Mouse (Mus musculus) CH12.LX (cell line): ENCODE measurements around the gene Pik3r1. TPM values are rescaled to one million over a fixed set of nuclear protein-coding genes. Genes with fewer than 3 reads are reported as not detected.

ENCODE experiments used
- DNase-seq: peaks from one replicate; pipeline ENCODE4 v3.0.0-alpha.2; 2013; ENCODE audit errors: extremely low read depth
- H3K27ac ChIP-seq: 2 replicates; pipeline ENCODE4 v1.5.1; 2012; ENCODE audit warnings: low read depth, mild to moderate bottlenecking, control low read depth, moderate library complexity; ENCODE audit not compliant: insufficient read depth
- H3K27me3 ChIP-seq: replicated peaks from 2 replicates; pipeline ENCODE3; 2012; ENCODE audit warnings: inconsistent platforms
- H3K36me3 ChIP-seq, 2 experiments: replicated peaks in 1 of 2; 2 replicates each; pipeline versions ENCODE3 to v1.6.1; 2012; ENCODE audit warnings: inconsistent platforms in 1 of 2, low read length in 1 of 2, mild to moderate bottlenecking in 1 of 2, mixed read lengths in 1 of 2, moderate library complexity in 1 of 2; ENCODE audit not compliant: control insufficient read depth in 1 of 2, insufficient read depth in 1 of 2
- H3K4me1 ChIP-seq, 2 experiments: 2 replicates each; pipeline ENCODE4 v1.6.1; 2012; ENCODE audit warnings: inconsistent platforms in 1 of 2, moderate library complexity in 1 of 2; ENCODE audit not compliant: insufficient read depth in 2 of 2, control insufficient read depth in 1 of 2
- H3K4me2 ChIP-seq: 2 replicates; pipeline ENCODE4 v1.6.1; 2012; ENCODE audit warnings: low read depth, mild to moderate bottlenecking, control low read depth; ENCODE audit not compliant: poor library complexity, insufficient read depth, severe bottlenecking
- H3K4me3 ChIP-seq, 3 experiments: fragments of 150-350 bp in 1 of 3; sonication (generic) in 1 of 3; replicated peaks in 1 of 3; 2 replicates each; pipeline versions ENCODE3 to v1.5.1; 2011 to 2012; ENCODE audit warnings: low read depth in 2 of 3, low read length in 2 of 3, mild to moderate bottlenecking in 2 of 3, moderate library complexity in 2 of 3, control low read depth in 1 of 3, improper control_type of control experiment in 1 of 3, inconsistent platforms in 1 of 3, mixed read lengths in 1 of 3; ENCODE audit not compliant: poor library complexity in 1 of 3
- H3K79me2 ChIP-seq: replicated peaks from 2 replicates; pipeline ENCODE4 v1.6.1; 2012; ENCODE audit warnings: mild to moderate bottlenecking, moderate library complexity; ENCODE audit not compliant: control insufficient read depth, poor library complexity, insufficient read depth, severe bottlenecking; ENCODE audit errors: extremely low read depth
- H3K9ac ChIP-seq: 2 replicates; pipeline ENCODE4 v1.6.1; 2012; ENCODE audit warnings: low read depth, mild to moderate bottlenecking, control low read depth, moderate library complexity; ENCODE audit not compliant: insufficient read depth
- H3K9me3 ChIP-seq: replicated peaks from 2 replicates; pipeline ENCODE3; 2012; ENCODE audit warnings: low read length, inconsistent platforms, mixed read lengths
- CHD1 ChIP-seq: IDR thresholded peaks from 2 replicates; pipeline ENCODE4 v1.6.1; 2012; ENCODE audit warnings: low read depth, low read length, improper control_type of control experiment, inconsistent platforms
- CHD2 ChIP-seq: IDR thresholded peaks from 2 replicates; pipeline ENCODE4 v1.6.1; 2011; ENCODE audit warnings: low read length, improper control_type of control experiment
- E2F4 ChIP-seq: IDR thresholded peaks from 2 replicates; pipeline ENCODE4 v1.6.1; 2011; ENCODE audit warnings: low read depth, low read length, improper control_type of control experiment; ENCODE audit not compliant: insufficient replicate concordance
- ELF1 ChIP-seq: IDR thresholded peaks from 2 replicates; pipeline ENCODE4 v1.6.1; 2014; ENCODE audit warnings: low read depth, mild to moderate bottlenecking, inconsistent platforms, low read length, improper control_type of control experiment
- GABPA ChIP-seq: IDR thresholded peaks from 2 replicates; pipeline ENCODE4 v1.6.1; 2012; ENCODE audit warnings: low read depth, low read length, improper control_type of control experiment, inconsistent platforms; ENCODE audit not compliant: insufficient replicate concordance
- IRF4 ChIP-seq: IDR thresholded peaks from 2 replicates; pipeline ENCODE4 v1.6.1; 2014; ENCODE audit warnings: low read depth, mild to moderate bottlenecking, inconsistent platforms, low read length, improper control_type of control experiment
- JUND ChIP-seq: conservative IDR thresholded peaks from 2 replicates; pipeline ENCODE4 v1.6.1; 2011; ENCODE audit warnings: low read depth, low read length, improper control_type of control experiment
- MAFK ChIP-seq: IDR thresholded peaks from 2 replicates; pipeline ENCODE4 v1.6.1; 2011; ENCODE audit warnings: low read length, improper control_type of control experiment; ENCODE audit not compliant: insufficient replicate concordance
- MAZ ChIP-seq: IDR thresholded peaks from 2 replicates; pipeline ENCODE4 v1.6.1; 2012; ENCODE audit warnings: low read depth, mild to moderate bottlenecking, inconsistent platforms, low read length, improper control_type of control experiment, moderate library complexity
- MEF2A ChIP-seq: IDR thresholded peaks from 2 replicates; pipeline ENCODE4 v1.6.1; 2014; ENCODE audit warnings: low read depth, mild to moderate bottlenecking, inconsistent platforms, low read length, improper control_type of control experiment, borderline replicate concordance
- MXI1 ChIP-seq: IDR thresholded peaks from 2 replicates; pipeline ENCODE4 v1.6.1; 2011; ENCODE audit warnings: mild to moderate bottlenecking, low read depth, low read length, improper control_type of control experiment
- MYC ChIP-seq: IDR thresholded peaks from 2 replicates; pipeline ENCODE4 v1.6.1; 2011; ENCODE audit warnings: low read depth, mild to moderate bottlenecking, improper control_type of control experiment, low read length
- NRF1 ChIP-seq: IDR thresholded peaks from 2 replicates; pipeline ENCODE4 v1.6.1; 2014; ENCODE audit warnings: low read depth, mild to moderate bottlenecking, inconsistent platforms, low read length, improper control_type of control experiment, moderate library complexity
- PAX5 ChIP-seq: IDR thresholded peaks from 2 replicates; pipeline ENCODE4 v1.6.1; 2012; ENCODE audit warnings: low read length, inconsistent platforms, mixed read lengths
- POLR2A ChIP-seq: IDR thresholded peaks from 2 replicates; pipeline ENCODE4 v1.6.1; 2011; ENCODE audit warnings: low read depth, mild to moderate bottlenecking, improper control_type of control experiment, low read length
- POLR2AphosphoS2 ChIP-seq: IDR thresholded peaks from 2 replicates; pipeline ENCODE4 v1.6.1; 2011; ENCODE audit warnings: low read depth, low read length, improper control_type of control experiment
- RAD21 ChIP-seq: IDR thresholded peaks from 2 replicates; pipeline ENCODE4 v1.6.1; 2011; ENCODE audit warnings: low read depth, mild to moderate bottlenecking, low read length, improper control_type of control experiment, moderate library complexity
- RCOR1 ChIP-seq: conservative IDR thresholded peaks from 2 replicates; pipeline ENCODE4 v1.6.1; 2012; ENCODE audit warnings: low read depth, mild to moderate bottlenecking, inconsistent platforms, low read length, improper control_type of control experiment
- SIN3A ChIP-seq: IDR thresholded peaks from 2 replicates; pipeline ENCODE4 v1.6.1; 2012; ENCODE audit warnings: low read length, improper control_type of control experiment, inconsistent platforms
- SMC3 ChIP-seq: IDR thresholded peaks from 2 replicates; pipeline ENCODE4 v1.6.1; 2011; ENCODE audit warnings: low read depth, low read length, improper control_type of control experiment
- TBP ChIP-seq: conservative IDR thresholded peaks from 2 replicates; pipeline ENCODE4 v1.6.1; 2011; ENCODE audit warnings: low read depth, low read length, improper control_type of control experiment
- UBTF ChIP-seq: IDR thresholded peaks from 2 replicates; pipeline ENCODE4 v1.6.1; 2012; ENCODE audit warnings: low read depth, mild to moderate bottlenecking, inconsistent platforms, low read length, improper control_type of control experiment, moderate library complexity
- USF1 ChIP-seq: IDR thresholded peaks from 2 replicates; pipeline ENCODE4 v1.6.1; 2014; ENCODE audit warnings: low read depth, mild to moderate bottlenecking, inconsistent platforms, low read length, improper control_type of control experiment
- ZC3H11A ChIP-seq: IDR thresholded peaks from 2 replicates; pipeline ENCODE4 v1.6.1; 2012; ENCODE audit warnings: low read depth, mild to moderate bottlenecking, inconsistent platforms, low read length, improper control_type of control experiment
- ZKSCAN1 ChIP-seq: IDR thresholded peaks from 2 replicates; pipeline ENCODE4 v1.6.1; 2012; ENCODE audit warnings: low read depth, inconsistent platforms, low read length, improper control_type of control experiment, borderline replicate concordance
- ZNF384 ChIP-seq: IDR thresholded peaks from 2 replicates; pipeline ENCODE4 v1.6.1; 2012; ENCODE audit warnings: low read depth, low read length, improper control_type of control experiment, inconsistent platforms
- dilution Hi-C: fragments of 300-500 bp; cut with MboI; formaldehyde crosslinking; loops from 2 replicates; pipeline ENCODE4 v1.14.3; 2020; ENCODE audit warnings: low sequenced_read_pairs; ENCODE audit not compliant: extremely low pct_unique_long_range_greater_than_20kb, extremely low pct_ligation_motif_present
- in situ Hi-C: fragments of 300-500 bp; cut with MboI; formaldehyde crosslinking; loops from 3 replicates; pipeline ENCODE4 v1.14.3; 2019; ENCODE audit warnings: low sequenced_read_pairs, low pct_ligation_motif_present, low pct_unique_long_range_greater_than_20kb, mixed read lengths
- polyA plus RNA-seq: library from polyadenylated mRNA; unstranded; fragments of >175 nt; gene quantifications from 2 replicates; pipeline ENCODE4 v1.2.1, GENCODE M21; 2012; ENCODE audit warnings: low read depth; ENCODE audit not compliant: insufficient read length
- total RNA-seq, 2 experiments: library from RNA; depleted of rRNA; stranded (reverse); fragments of 300-350 nt in 1 of 2; fragments of >200 nt in 1 of 2; gene quantifications; 2 replicates each; pipeline ENCODE4 v1.2.3; 2012 to 2014

Gene Pik3r1
- total and polyA plus RNA-seq, 3 experiments = 17.5 to 21.0 (median 19.3) TPM

GRCm38 (mm10) chr13:101760953-101761352 is 7.1 kb downstream of the Pik3r1 start:
- DNase-seq = no peak
- in situ Hi-C loops = no loop called here
- H3K9ac ChIP-seq = no peak overlapping the region
- peaks cover 20 to 85% of the 10 kb centered on the region in 2 experiments for H3K4me1 ChIP-seq
- H3K36me3 ChIP-seq = peaks cover 10 to 39% of the 10 kb centered on the region in 2 experiments
- TF ChIP-seq IRF4 (no peak), CHD2 (no peak), MXI1 (no peak), MAZ (no peak), ELF1 (no peak), NRF1 (no peak), MEF2A (no peak), SMC3 (no peak), ZC3H11A (no peak), USF1 (no peak), JUND (no peak), TBP (no peak), ZKSCAN1 (no peak), MAFK (no peak), RAD21 (no peak), RCOR1 (no peak), POLR2AphosphoS2 (no peak), PAX5 (no peak), POLR2A (no peak)
- TF ChIP-seq, all 38 proteins: peak for 0
- Histone ChIP-seq H3K27ac (no peak overlapping the region), H3K4me2 (no peak overlapping the region), H3K79me2 (peaks cover 29% of the 10 kb centered on the region), H3K9me3 (no peaks in the 10 kb centered on the region), H3K4me3 (no peak overlapping the region), H3K27me3 (no peaks in the 10 kb centered on the region)
- dilution Hi-C loops = no loop called here

GRCm38 (mm10) chr13:101760001-101760687 is 7.9 kb downstream of the Pik3r1 start:
- Histone ChIP-seq H3K4me3 (no peak overlapping the region), H3K27ac (no peak overlapping the region), H3K4me2 (peak overlapping the region; percentile 12; the same call in 1 of the 2 replicates), H3K27me3 (no peaks in the 10 kb centered on the region), H3K4me1 (peaks cover 19 to 77% of the 10 kb centered on the region in 2 experiments), H3K36me3 (peaks cover 10 to 44% of the 10 kb centered on the region in 2 experiments), H3K9ac (0 out of 2 replicates have a peak overlapping the region, but pooled peaks have one; percentile 28), H3K9me3 (no peaks in the 10 kb centered on the region), H3K79me2 (peaks cover 21% of the 10 kb centered on the region)
- dilution Hi-C loops = no loop called here
- TF ChIP-seq CHD1 = no peak
- TF ChIP-seq TBP = no peak
- TF ChIP-seq RAD21 = no peak
- no peak for TF ChIP-seq CHD2
- no peak for TF ChIP-seq ZNF384
- TF ChIP-seq E2F4 = no peak
- no peak for TF ChIP-seq MAFK
- TF ChIP-seq MAZ = no peak
- no peak for TF ChIP-seq ELF1
- no peak for TF ChIP-seq SIN3A
- no peak for TF ChIP-seq POLR2A
- TF ChIP-seq GABPA = no peak
- no peak for TF ChIP-seq MYC
- TF ChIP-seq UBTF = no peak
- TF ChIP-seq IRF4 = no peak
- no peak for DNase-seq
- in situ Hi-C loops = no loop called here
